Mouse (Mus musculus) hindbrain, embryonic 14.5 days (tissue): ENCODE results near the gene Mcpt8. TPM values are rescaled to one million over a fixed set of nuclear protein-coding genes. Genes with fewer than 3 reads are reported as not detected.
"Not testable (repeated sequence)": the region's sequence is repeated elsewhere in the genome, so short reads cannot be mapped to it uniquely, and the experiment has no call there.

Source experiments
- ATAC-seq: fragments of 200-750 bp; cut with Nextera tagmentation; 2 replicates; pipeline ENCODE4 v1.8.0; 2017; ENCODE audit warnings: moderate number of reproducible peaks, mild to moderate bottlenecking, moderate TSS enrichment, moderate library complexity; ENCODE audit not compliant: low FRiP score
- DNase-seq: peaks from one replicate; pipeline ENCODE4 v3.0.0-alpha.2; 2015; ENCODE audit warnings: low spot score
- H3K27ac ChIP-seq: fragments of 300-500 bp; sonication (generic); 2 replicates; pipeline ENCODE4 v1.5.1; 2014; ENCODE audit warnings: mild to moderate bottlenecking, moderate library complexity
- H3K27me3 ChIP-seq: fragments of 300-500 bp; sonication (generic); 2 replicates; pipeline ENCODE4 v1.6.1; 2014; ENCODE audit warnings: mild to moderate bottlenecking, low read length, mixed read lengths; ENCODE audit not compliant: control insufficient read depth, insufficient read depth
- H3K36me3 ChIP-seq: fragments of 300-500 bp; sonication (generic); replicated peaks from 2 replicates; pipeline ENCODE4 v1.6.1; 2014; ENCODE audit not compliant: control insufficient read depth, insufficient read depth
- H3K4me1 ChIP-seq: fragments of 300-500 bp; sonication (generic); replicated peaks from 2 replicates; pipeline ENCODE4 v1.6.1; 2014; ENCODE audit warnings: antibody characterized with exemption, low read length, mixed read lengths; ENCODE audit not compliant: control insufficient read depth, insufficient read depth
- H3K4me2 ChIP-seq: fragments of 300-500 bp; sonication (generic); replicated peaks from 2 replicates; pipeline ENCODE4 v1.6.1; 2014; ENCODE audit warnings: mild to moderate bottlenecking, moderate library complexity
- H3K4me3 ChIP-seq: fragments of 300-500 bp; sonication (generic); replicated peaks from 2 replicates; pipeline ENCODE4 v1.5.1; 2014; ENCODE audit warnings: mild to moderate bottlenecking, low read length
- H3K9ac ChIP-seq: fragments of 300-500 bp; sonication (generic); 2 replicates; pipeline ENCODE4 v1.6.1; 2014
- H3K9me3 ChIP-seq: fragments of 300-500 bp; sonication (generic); 2 replicates; pipeline ENCODE4 v1.6.1; 2016; ENCODE audit warnings: low read length; ENCODE audit not compliant: control insufficient read depth
- WGBS: fragments of 180-500 bp; shearing (Covaris S2); extraction: QIAGEN DNeasy Blood & Tissue Kit; methylation state at CpG from one replicate; pipeline ENCODE4 v1.1.7; 2014; 5-methylcytosine and 5-hydroxymethylcytosine counted together
- polyA plus RNA-seq: library from polyadenylated mRNA; unstranded; fragments of >200 nt; fragmentation: Nextera tagmentation; extraction: Ambion mirVana; gene quantifications from 2 replicates; pipeline ENCODE4 v1.2.1, GENCODE M21; 2014

Mcpt8 gene
- polyA plus RNA-seq, 1 experiment from 2014 or later = not detected

GRCm38 (mm10) chr14:56103452-56103851 is 18.4 kb upstream of the Mcpt8 start:
- no peak for DNase-seq
- no peak overlapping the region for H3K9ac ChIP-seq
- 55% methylated on average over 3 of the region's 3 CpGs for whole genome bisulfite sequencing

GRCm38 (mm10) chr14:56102386-56102785 is 17.3 kb upstream of the Mcpt8 start, which contains the start of gene Ctsg:
TSS of gene Ctsg (minus strand) at chr14:56102574.
- Histone ChIP-seq H3K36me3 (no peaks in the 10 kb centered on the region), H3K4me1 (no peaks in the 10 kb centered on the region), H3K27me3 (no peaks in the 10 kb centered on the region), H3K4me2 (no peak within 1 kb of the TSS), H3K9ac (no peak within 1 kb of the TSS), H3K27ac (no peak within 1 kb of the TSS), H3K9me3 (no peaks in the 10 kb centered on the region), H3K4me3 (no peak within 1 kb of the TSS)
- no peak for ATAC-seq
- no peak for DNase-seq
- 82% methylated on average over 10 of the region's 10 CpGs for WGBS

More at GRCm38 (mm10) chr14:56103452-56103851, 18.4 kb upstream of the Mcpt8 start:
- H3K9me3 ChIP-seq = no peaks in the 10 kb centered on the region
- H3K27me3 ChIP-seq = no peaks in the 10 kb centered on the region
- H3K4me1 ChIP-seq = no peaks in the 10 kb centered on the region
- no peak overlapping the region for H3K4me2 ChIP-seq
- H3K27ac ChIP-seq = no peak overlapping the region
- no peaks in the 10 kb centered on the region for H3K36me3 ChIP-seq
- no peak for ATAC-seq
- no peak overlapping the region for H3K4me3 ChIP-seq

GRCm38 (mm10) chr14:56098940-56099339 is 13.9 kb upstream of the Mcpt8 start:
- H3K27me3 ChIP-seq = no peaks in the 10 kb centered on the region
- no peaks in the 10 kb centered on the region for H3K36me3 ChIP-seq
- DNase-seq = no peak
- no peaks in the 10 kb centered on the region for H3K4me1 ChIP-seq
- no peak overlapping the region for H3K4me3 ChIP-seq
- H3K4me2 ChIP-seq = no peak overlapping the region
- ATAC-seq = no peak
- 78% methylated on average over 4 of the region's 4 CpGs for WGBS
- H3K27ac ChIP-seq = no peak overlapping the region
- H3K9me3 ChIP-seq = no peaks in the 10 kb centered on the region
- no peak overlapping the region for H3K9ac ChIP-seq

- Histone ChIP-seq H3K4me3 (no peak overlapping the region), H3K9ac (no peak overlapping the region), H3K4me2 (no peak overlapping the region), H3K4me1 (no peaks in the 10 kb centered on the region), H3K9me3 (no peaks in the 10 kb centered on the region), H3K27me3 (no peaks in the 10 kb centered on the region), H3K36me3 (no peaks in the 10 kb centered on the region), H3K27ac (no peak overlapping the region)
- DNase-seq = no peak
- 97% methylated on average over 1 of the region's 1 CpGs for WGBS
- no peak for ATAC-seq
Observed at GRCm38 (mm10) chr14:56097597-56097996, 12.5 kb upstream of the Mcpt8 start.

GRCm38 (mm10) chr14:56093353-56093752 is 8.3 kb upstream of the Mcpt8 start:
- no peaks in the 10 kb centered on the region for H3K27me3 ChIP-seq
- H3K4me2 ChIP-seq = no peak overlapping the region
- DNase-seq (no peak), ATAC-seq (no peak)
- no peaks in the 10 kb centered on the region for H3K36me3 ChIP-seq
- no peaks in the 10 kb centered on the region for H3K9me3 ChIP-seq
- no peak overlapping the region for H3K4me3 ChIP-seq
- WGBS = 79% methylated on average over 2 of the region's 2 CpGs
- H3K27ac ChIP-seq = no peak overlapping the region
- no peak overlapping the region for H3K9ac ChIP-seq
- H3K4me1 ChIP-seq = no peaks in the 10 kb centered on the region

GRCm38 (mm10) chr14:56086711-56087110 is 1.6 kb upstream of the Mcpt8 start:
- ATAC-seq = no peak
- no peak overlapping the region for H3K4me3 ChIP-seq
- no peaks in the 10 kb centered on the region for H3K27me3 ChIP-seq
- no peaks in the 10 kb centered on the region for H3K36me3 ChIP-seq
- H3K4me2 ChIP-seq = no peak overlapping the region
- WGBS = 80% methylated on average over 3 of the region's 3 CpGs
- H3K9me3 ChIP-seq = no peaks in the 10 kb centered on the region
- H3K4me1 ChIP-seq = no peaks in the 10 kb centered on the region
- no peak overlapping the region for H3K27ac ChIP-seq
- DNase-seq = no peak
- H3K9ac ChIP-seq = no peak overlapping the region

DNA sequence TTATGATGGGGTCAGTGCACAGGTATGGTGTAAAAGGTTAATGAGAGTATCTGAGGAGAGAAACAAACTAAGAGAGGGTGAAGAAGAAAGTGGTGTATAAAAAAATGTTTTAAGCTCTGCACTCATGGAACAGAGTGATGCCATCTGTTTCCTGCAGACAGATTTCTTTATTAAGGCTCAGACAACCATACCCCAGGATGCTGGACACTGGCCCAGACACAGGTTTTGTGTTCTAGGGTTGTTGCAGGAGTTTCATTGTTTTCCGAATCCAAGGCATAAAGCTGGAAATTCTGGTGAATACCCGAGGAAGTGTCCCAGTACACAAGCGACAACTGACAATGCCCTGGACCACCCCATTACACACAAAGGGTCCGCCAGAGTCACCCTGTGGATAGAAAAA is 3.1 kb downstream of the Mcpt8 start:
- H3K4me1 ChIP-seq = no peaks in the 10 kb centered on the region
- H3K36me3 ChIP-seq = no peaks in the 10 kb centered on the region
- H3K27ac ChIP-seq = no peak overlapping the region
- 63% methylated on average over 4 of the region's 4 CpGs for WGBS
- H3K4me2 ChIP-seq = no peak overlapping the region
- no peak overlapping the region for H3K4me3 ChIP-seq
- H3K27me3 ChIP-seq = no peaks in the 10 kb centered on the region
- DNase-seq (peak; percentile 23), ATAC-seq (no peak)
- H3K9ac ChIP-seq = no peak overlapping the region
- no peaks in the 10 kb centered on the region for H3K9me3 ChIP-seq

GRCm38 (mm10) chr14:56062213-56062612 is 22.9 kb downstream of the Mcpt8 start, which contains the start of gene Mcpt4:
TSS of gene Mcpt4 (minus strand) at chr14:56062313.
- H3K4me1 ChIP-seq, H3K9me3 ChIP-seq, H3K27me3 ChIP-seq, H3K27ac ChIP-seq, H3K36me3 ChIP-seq, ATAC-seq, DNase-seq, H3K4me3 ChIP-seq, H3K9ac ChIP-seq, H3K4me2 ChIP-seq: not testable (repeated sequence)
- 89% methylated on average over 3 of the region's 3 CpGs for WGBS

GRCm38 (mm10) chr14:56057722-56058121 is 27.4 kb downstream of the Mcpt8 start:
- H3K27ac ChIP-seq = no peak overlapping the region
- DNase-seq = no peak
- WGBS = 90% methylated on average over 4 of the region's 4 CpGs
- H3K36me3 ChIP-seq = no peaks in the 10 kb centered on the region
- no peak overlapping the region for H3K4me2 ChIP-seq
- no peak overlapping the region for H3K9ac ChIP-seq
- H3K27me3 ChIP-seq = no peaks in the 10 kb centered on the region
- no peak overlapping the region for H3K4me3 ChIP-seq
- no peaks in the 10 kb centered on the region for H3K9me3 ChIP-seq
- no peak for ATAC-seq
- no peaks in the 10 kb centered on the region for H3K4me1 ChIP-seq

DNA sequence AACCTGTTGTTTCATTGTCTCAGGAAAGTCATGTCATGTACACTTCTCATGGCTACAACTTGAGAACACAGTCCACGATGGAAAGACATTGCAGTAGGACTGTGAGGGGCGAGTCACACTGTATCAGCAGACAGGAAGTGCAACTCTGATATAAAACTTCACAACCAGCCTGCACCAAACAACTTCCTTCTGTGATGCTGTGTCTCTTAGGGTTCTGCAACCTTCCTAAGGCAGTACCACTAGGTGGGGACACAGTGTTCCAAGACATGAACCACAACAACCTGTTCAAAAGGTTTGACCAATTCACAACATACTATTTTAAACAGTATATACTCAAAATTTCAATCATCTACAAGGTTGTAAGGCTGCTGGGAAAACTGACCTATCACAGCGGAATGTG is 29.7 kb downstream of the Mcpt8 start:
- Histone ChIP-seq H3K4me2 (no peak overlapping the region), H3K27me3 (no peaks in the 10 kb centered on the region), H3K9me3 (no peaks in the 10 kb centered on the region), H3K4me3 (no peak overlapping the region), H3K36me3 (no peaks in the 10 kb centered on the region), H3K4me1 (no peaks in the 10 kb centered on the region), H3K9ac (no peak overlapping the region), H3K27ac (no peak overlapping the region)
- WGBS = 89% methylated on average over 3 of the region's 3 CpGs
- DNase-seq = no peak
- ATAC-seq = no peak
